Mouse (Mus musculus) thymus, postnatal 14 days (tissue): Measurements from ENCODE around the gene Ch25h.

Experiments used
- DNase-seq: peaks from one replicate; pipeline ENCODE4 v3.0.0; 2021

Gene Ch25h

GRCm38 (mm10) chr19:34474991-34475971 is at the start of gene Ch25h:
Ch25h (minus strand) TSS chr19:34475164.
- DNase-seq = peak; percentile 73

- no peak for DNase-seq
Observed at GRCm38 (mm10) chr19:34524646-34525045, 49.7 kb upstream of the Ch25h start.

- DNase-seq = no peak
Observed at GRCm38 (mm10) chr19:34523106-34523725, 48.3 kb upstream of the Ch25h start.

GRCm38 (mm10) chr19:34521978-34522377 is 47.0 kb upstream of the Ch25h start:
- no peak for DNase-seq

GRCm38 (mm10) chr19:34521361-34521760 is 46.4 kb upstream of the Ch25h start:
- DNase-seq = no peak

- no peak for DNase-seq
Observed at GRCm38 (mm10) chr19:34520051-34520450, 45.1 kb upstream of the Ch25h start.

GRCm38 (mm10) chr19:34519646-34520045 is 44.7 kb upstream of the Ch25h start:
- DNase-seq = no peak

- DNase-seq = no peak
Observed at GRCm38 (mm10) chr19:34518786-34519185, 43.8 kb upstream of the Ch25h start.

- DNase-seq = no peak
Observed at GRCm38 (mm10) chr19:34517812-34518594, 43.0 kb upstream of the Ch25h start.

- no peak for DNase-seq
Observed at GRCm38 (mm10) chr19:34517197-34517596, 42.2 kb upstream of the Ch25h start.

- no peak for DNase-seq
Observed at GRCm38 (mm10) chr19:34516346-34516745, 41.4 kb upstream of the Ch25h start.

GRCm38 (mm10) chr19:34515681-34516080 is 40.7 kb upstream of the Ch25h start:
- peak; percentile 43 for DNase-seq

GRCm38 (mm10) chr19:34511528-34511927 is 36.6 kb upstream of the Ch25h start:
- peak; percentile 35 for DNase-seq

- peak; percentile 88 for DNase-seq
Observed at GRCm38 (mm10) chr19:34510717-34511116, 35.8 kb upstream of the Ch25h start.

GRCm38 (mm10) chr19:34505161-34505721 is 30.3 kb upstream of the Ch25h start:
- peak; percentile 56 for DNase-seq

GRCm38 (mm10) chr19:34500763-34501162 is 25.8 kb upstream of the Ch25h start:
- peak; percentile 93 for DNase-seq

- no peak for DNase-seq
Observed at GRCm38 (mm10) chr19:34496353-34496752, 21.4 kb upstream of the Ch25h start.

- no peak for DNase-seq
Observed at GRCm38 (mm10) chr19:34493859-34494258, 18.9 kb upstream of the Ch25h start.

- peak; percentile 64 for DNase-seq
Observed at GRCm38 (mm10) chr19:34483547-34483946, 8.6 kb upstream of the Ch25h start.

GRCm38 (mm10) chr19:34474228-34474990 is 555 bp downstream of the Ch25h start:
- DNase-seq = peak; percentile 52

- DNase-seq = no peak
Observed at GRCm38 (mm10) chr19:34471703-34472102, 3.3 kb downstream of the Ch25h start.

GRCm38 (mm10) chr19:34468794-34469193 is 6.2 kb downstream of the Ch25h start:
- no peak for DNase-seq
